Mouse (Mus musculus): ENCODE measurements around the gene Upk2. TPM values are rescaled to one million over a fixed set of nuclear protein-coding genes. Genes with fewer than 3 reads are reported as not detected.
"Not testable (repeated sequence)": the region's sequence is repeated elsewhere in the genome, so short reads cannot be mapped to it uniquely, and the experiment has no call there.

Upk2 gene
- total and polyA plus RNA-seq, 3 experiments: not detected

DNA sequence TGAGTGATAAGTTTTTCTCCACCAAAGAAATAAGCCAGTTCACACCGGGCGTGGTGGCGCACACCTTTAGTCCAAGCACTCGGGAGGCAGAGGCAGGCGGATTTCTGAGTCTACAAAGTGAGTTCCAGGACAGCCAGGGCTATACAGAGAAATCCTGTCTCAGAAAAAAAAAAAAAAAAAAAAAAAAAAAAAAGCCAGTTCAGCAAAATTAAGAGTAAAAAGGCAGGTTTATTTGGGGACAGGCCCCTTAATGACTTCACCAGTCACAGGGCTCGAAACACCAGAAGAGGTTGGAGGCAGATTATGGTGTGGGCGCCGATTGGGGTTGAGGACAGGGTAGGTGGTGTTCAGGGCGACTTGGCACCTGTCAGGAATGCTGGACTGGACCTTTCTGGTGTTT is 35.0 kb downstream of the Upk2 start:
- H3K9me3 ChIP-seq (replicated peaks; ENCODE audit: low read length); DNase-seq (ENCODE audit: extremely low read depth); H3K27ac ChIP-seq (ENCODE audit: insufficient read depth, low read depth); H3K27me3 ChIP-seq (replicated peaks); dilution Hi-C loops (cut with MboI; ENCODE audit: extremely low pct_ligation_motif_present, extremely low pct_unique_long_range_greater_than_20kb, low sequenced_read_pairs); in situ Hi-C loops (cut with MboI; ENCODE audit: low pct_ligation_motif_present, low pct_unique_long_range_greater_than_20kb, low sequenced_read_pairs); H3K79me2 ChIP-seq (replicated peaks; ENCODE audit: control insufficient read depth, extremely low read depth, insufficient read depth, poor library complexity, severe bottlenecking); H3K9ac ChIP-seq (ENCODE audit: insufficient read depth, low read depth): not testable (repeated sequence)
- Histone ChIP-seq H3K4me2 (ENCODE audit: insufficient read depth, low read depth, poor library complexity, severe bottlenecking) (peak overlapping the region; percentile 34; the same call in 1 of the 2 replicates), H3K4me3 (replicated peaks in 1 of 3; ENCODE audit: low read depth in 2 of 3, low read length in 2 of 3, poor library complexity in 1 of 3) (peak overlapping the region in 1 of 3 experiments; percentile 66), H3K4me1 (ENCODE audit: control insufficient read depth in 1 of 2, insufficient read depth in 2 of 2) (peaks cover 4 to 41% of the 10 kb centered on the region in 2 experiments; a peak in 3 of 4 replicates), H3K36me3 (replicated peaks in 1 of 2; ENCODE audit: control insufficient read depth in 1 of 2, insufficient read depth in 1 of 2, low read length in 1 of 2) (peaks cover 8 to 36% of the 10 kb centered on the region in 2 experiments)
- TF ChIP-seq ZNF384 (IDR thresholded peaks at IDR 0.05; ENCODE audit: low read depth, low read length) (0 out of 2 replicates have a peak, but pooled peaks have one; percentile 68), MAFK (IDR thresholded peaks at IDR 0.05; ENCODE audit: insufficient replicate concordance, low read length) (0 out of 2 replicates have a peak, but pooled peaks have one; percentile 66)

DNA sequence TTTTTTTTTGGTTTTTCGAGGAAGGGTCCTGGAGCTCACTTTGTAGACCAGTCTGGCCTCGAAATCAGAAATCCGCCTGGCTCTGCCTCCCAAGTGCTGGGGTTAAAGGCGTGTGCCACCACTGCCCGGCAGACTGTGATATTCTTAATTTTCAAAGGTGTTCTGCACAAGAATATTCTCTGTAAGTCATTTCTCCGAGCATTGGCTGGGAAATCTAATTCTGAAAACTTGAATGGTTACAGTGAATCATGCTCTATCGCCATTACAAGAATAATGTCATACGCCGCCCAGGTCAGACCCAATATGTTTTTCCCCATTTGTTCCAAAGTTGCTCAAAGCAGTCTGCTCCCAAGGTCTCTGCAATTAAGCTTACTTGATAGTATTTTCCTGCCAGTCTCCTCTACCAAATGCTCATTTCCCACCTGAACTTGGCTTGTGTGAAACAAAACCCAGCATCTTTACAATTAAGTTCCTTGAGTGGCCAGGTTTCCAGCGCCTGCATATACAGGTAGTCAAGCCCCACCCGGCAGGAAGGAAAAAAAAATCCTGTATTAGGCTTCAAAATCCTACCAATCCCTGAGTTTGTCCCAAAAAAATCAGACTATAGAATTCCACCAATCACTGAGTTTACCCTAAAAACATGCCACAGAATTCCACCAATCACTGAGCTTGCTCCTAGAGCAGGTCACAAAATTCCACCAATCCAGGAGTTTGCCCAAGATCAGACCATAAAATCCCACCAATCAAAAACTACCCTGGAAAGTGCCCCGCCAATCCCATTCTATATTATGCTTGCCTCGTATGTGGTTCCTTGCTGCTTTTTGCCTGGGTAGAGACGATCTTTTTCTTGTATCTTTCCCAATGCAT is 36.0 kb downstream of the Upk2 start, which contains the start of gene Ccdc84:
Ccdc84 (minus strand) TSS at position 51 of the 867 bp plus-strand sequence.
- dilution Hi-C loops (cut with MboI; ENCODE audit: extremely low pct_ligation_motif_present, extremely low pct_unique_long_range_greater_than_20kb, low sequenced_read_pairs): no loop called here
- Histone ChIP-seq H3K9me3 (replicated peaks; ENCODE audit: low read length) (no peaks in the 10 kb centered on the region), H3K9ac (ENCODE audit: insufficient read depth, low read depth) (peak within 1 kb of the TSS; percentile 75), H3K27me3 (replicated peaks) (no peaks in the 10 kb centered on the region), H3K27ac (ENCODE audit: insufficient read depth, low read depth) (peak within 1 kb of the TSS; percentile 53), H3K4me2 (ENCODE audit: insufficient read depth, low read depth, poor library complexity, severe bottlenecking) (peak within 1 kb of the TSS; percentile 92), H3K79me2 (replicated peaks; ENCODE audit: control insufficient read depth, extremely low read depth, insufficient read depth, poor library complexity, severe bottlenecking) (no peaks in the 10 kb centered on the region; the same call in 1 of the 2 replicates), H3K4me3 (replicated peaks in 1 of 3; ENCODE audit: low read depth in 2 of 3, low read length in 2 of 3, poor library complexity in 1 of 3) (peak within 1 kb of the TSS; percentile 74 to 83 (median 79)), H3K4me1 (ENCODE audit: control insufficient read depth in 1 of 2, insufficient read depth in 2 of 2) (peaks cover 4 to 41% of the 10 kb centered on the region in 2 experiments; a peak in 3 of 4 replicates), H3K36me3 (replicated peaks in 1 of 2; ENCODE audit: control insufficient read depth in 1 of 2, insufficient read depth in 1 of 2, low read length in 1 of 2) (peaks cover 13 to 40% of the 10 kb centered on the region in 2 experiments)
- TF ChIP-seq IRF4 (IDR thresholded peaks at IDR 0.05; ENCODE audit: low read depth, low read length) (no peak), TBP (conservative IDR thresholded peaks at IDR 0.05; ENCODE audit: low read depth, low read length) (no peak), MYC (IDR thresholded peaks at IDR 0.05; ENCODE audit: low read depth, low read length) (no peak), UBTF (IDR thresholded peaks at IDR 0.05; ENCODE audit: low read depth, low read length) (no peak), CTCF (conservative IDR thresholded peaks at IDR 0.05 in 1 of 2, IDR thresholded peaks at IDR 0.05 in 1 of 2; ENCODE audit: low read depth in 2 of 2, low read length in 2 of 2) (no peak), JUN (IDR thresholded peaks at IDR 0.05; ENCODE audit: insufficient read depth, low read depth, low read length) (no peak), RAD21 (IDR thresholded peaks at IDR 0.05; ENCODE audit: low read depth, low read length) (no peak), BHLHE40 (IDR thresholded peaks at IDR 0.05; ENCODE audit: low read depth, low read length) (no peak), KAT2A (IDR thresholded peaks at IDR 0.05; ENCODE audit: insufficient replicate concordance, low read length) (no peak), MAZ (IDR thresholded peaks at IDR 0.05; ENCODE audit: low read depth, low read length) (no peak), SMC3 (IDR thresholded peaks at IDR 0.05; ENCODE audit: low read depth, low read length) (no peak), POLR2A (IDR thresholded peaks at IDR 0.05; ENCODE audit: low read depth, low read length) (no peak), ELF1 (IDR thresholded peaks at IDR 0.05; ENCODE audit: low read depth, low read length) (no peak), SIN3A (IDR thresholded peaks at IDR 0.05; ENCODE audit: low read length) (no peak), JUND (conservative IDR thresholded peaks at IDR 0.05; ENCODE audit: low read depth, low read length) (no peak), EP300 (IDR thresholded peaks at IDR 0.05; ENCODE audit: low read length) (no peak), MEF2A (IDR thresholded peaks at IDR 0.05; ENCODE audit: borderline replicate concordance, low read depth, low read length) (no peak), POLR2AphosphoS2 (IDR thresholded peaks at IDR 0.05; ENCODE audit: low read depth, low read length) (no peak), NELFE (IDR thresholded peaks at IDR 0.05; ENCODE audit: low read depth, low read length) (no peak), USF2 (conservative IDR thresholded peaks at IDR 0.05; ENCODE audit: low read depth, low read length) (no peak)
- DNase-seq (ENCODE audit: extremely low read depth): no peak
- in situ Hi-C loops (cut with MboI; ENCODE audit: low pct_ligation_motif_present, low pct_unique_long_range_greater_than_20kb, low sequenced_read_pairs): no loop called here
